In the genomic region with DNA sequence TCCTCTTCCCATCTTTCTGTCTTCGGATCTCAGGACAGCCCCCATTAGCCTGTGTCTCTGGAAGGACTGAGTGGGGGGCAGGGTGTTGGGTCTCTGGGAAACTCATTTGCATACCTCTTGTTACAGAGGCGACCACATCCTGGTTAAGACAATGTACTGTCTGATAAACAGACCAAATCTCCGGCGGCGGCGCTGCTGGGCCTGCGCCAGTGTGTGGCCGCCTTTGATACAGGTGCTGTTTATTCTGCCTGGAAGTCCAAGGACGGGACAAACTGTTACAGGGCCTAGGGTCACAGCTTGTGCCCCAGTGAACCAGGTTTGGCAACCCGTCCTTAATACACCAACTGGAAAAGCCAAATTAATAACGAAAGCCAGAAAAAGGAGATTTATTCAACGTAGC, we compare ENCODE assay signal across 8 mouse cellular contexts. TPM values are rescaled to one million over a fixed set of nuclear protein-coding genes. Genes with fewer than 3 reads are reported as not detected.
DNase-seq lines count a peak whose midpoint lies in the region; ATAC-seq and TF ChIP-seq lines count a peak whose summit lies in the region.

No protein-coding gene starts in this region.

- H3K27me3 ChIP-seq in heart, embryonic 10.5 days (ENCODE audit: insufficient read depth, poor library complexity, severe bottlenecking) = no peaks in the 10 kb centered on the region
- no peaks in the 10 kb centered on the region for H3K27me3 ChIP-seq in kidney, adult 2 months (replicated peaks; ENCODE audit: control insufficient read depth, insufficient read depth, low read length)
- H3K27me3 ChIP-seq in lung, embryonic 15.5 days = no peaks in the 10 kb centered on the region

- no peak for TF ChIP-seq POLR2A in cortical plate, adult 2 months (IDR thresholded peaks at IDR 0.05; ENCODE audit: extremely low read depth, insufficient read depth, low read length)
- no peak for TF ChIP-seq POLR2A in kidney, adult 2 months (IDR thresholded peaks at IDR 0.05; ENCODE audit: low read depth, low read length)

- H3K27ac ChIP-seq in cortical plate, adult 2 months (ENCODE audit: insufficient read depth, low read length) = peak overlapping the region; percentile 58; the same call in 1 of the 2 replicates
- peak overlapping the region; percentile 73; the same call in 1 of the 2 replicates for H3K27ac ChIP-seq in heart, embryonic 10.5 days
- peak overlapping the region; percentile 42; the same call in 1 of the 2 replicates for H3K27ac ChIP-seq in kidney, adult 2 months (ENCODE audit: insufficient read depth, low read depth, low read length)
- H3K27ac ChIP-seq in lung, embryonic 15.5 days = peak overlapping the region; percentile 61

- H3K4me2 ChIP-seq in lung, embryonic 15.5 days = peak overlapping the region; percentile 44

- TF ChIP-seq CTCF in cortical plate, adult 2 months (IDR thresholded peaks at IDR 0.05; ENCODE audit: extremely low read depth, insufficient read depth, low read length) = no peak
- 0 out of 2 replicates have a peak, but pooled peaks have one; percentile 11 for TF ChIP-seq CTCF in kidney, adult 2 months (conservative IDR thresholded peaks at IDR 0.05; ENCODE audit: insufficient read depth, insufficient read length, low read depth, low read length)

- ATAC-seq in frontal cortex, adult (ENCODE audit: low TSS enrichment) = peak; percentile 38; the same call in 1 of the 2 replicates
- peak; percentile 37; the same call in 1 of the 2 replicates for ATAC-seq in lung, embryonic 15.5 days (ENCODE audit: borderline replicate concordance, extremely low read depth, low FRiP score, low TSS enrichment)

- WGBS in heart, embryonic 10.5 days = 5% methylated on average over 12 of the region's 12 CpGs
- 13% methylated on average over 12 of the region's 12 CpGs for WGBS in kidney, adult 2 months
- WGBS in lung, embryonic 15.5 days = 6% methylated on average over 12 of the region's 12 CpGs

- DNase-seq in frontal cortex, postnatal 36 days (ENCODE audit: low spot score in 2 of 2) = no peak
- DNase-seq in heart, embryonic 10.5 days (ENCODE audit: low spot score) = peak; percentile 82
- DNase-seq in kidney, adult 2 months = peak; percentile 82
- peak; percentile 48 for DNase-seq in retina, embryonic 14.5 days (ENCODE audit: low spot score)
- DNase-seq in right cerebral cortex, adult 18-20 months = no peak

- H3K4me1 ChIP-seq in cortical plate, adult 2 months (ENCODE audit: control insufficient read depth, insufficient read depth, low read length) = no peaks in the 10 kb centered on the region
- peaks cover 15% of the 10 kb centered on the region for H3K4me1 ChIP-seq in heart, embryonic 10.5 days
- peaks cover 8% of the 10 kb centered on the region; the same call in 1 of the 2 replicates for H3K4me1 ChIP-seq in kidney, adult 2 months (ENCODE audit: control insufficient read depth, insufficient read depth, low read length)
- peaks cover 19% of the 10 kb centered on the region for H3K4me1 ChIP-seq in lung, embryonic 15.5 days

- H3K4me3 ChIP-seq in cortical plate, adult 2 months (ENCODE audit: insufficient read depth, low read length) = no peak overlapping the region
- H3K4me3 ChIP-seq in heart, embryonic 10.5 days = peak overlapping the region; percentile 48
- no peak overlapping the region for H3K4me3 ChIP-seq in kidney, adult 2 months (ENCODE audit: insufficient read depth, low read depth, low read length)
- no peak overlapping the region for H3K4me3 ChIP-seq in lung, embryonic 15.5 days

- no peaks in the 10 kb centered on the region for H3K36me3 ChIP-seq in heart, embryonic 10.5 days
- no peaks in the 10 kb centered on the region for H3K36me3 ChIP-seq in kidney, adult 2 months (ENCODE audit: control insufficient read depth, insufficient read depth, low read length)
- no peaks in the 10 kb centered on the region for H3K36me3 ChIP-seq in lung, embryonic 15.5 days

- 0 out of 2 replicates have a peak, but pooled peaks cover 3% of the 10 kb centered on the region for H3K9me3 ChIP-seq in heart, embryonic 10.5 days
- no peaks in the 10 kb centered on the region for H3K9me3 ChIP-seq in lung, embryonic 15.5 days

- no peak overlapping the region for H3K9ac ChIP-seq in lung, embryonic 15.5 days

RNA-seq across cellular contexts. Expression of gene Gm5148, which starts 33.8 kb away (rescaled TPM):
- polyA plus RNA-seq in cortical plate, adult 2 months (2012; rRNA removed) = 13.9 and 14.3 TPM in 2 replicates
- 2.0 and 2.5 TPM in 2 replicates for polyA plus RNA-seq in heart, embryonic 10.5 days (2016; fragmentation: Nextera tagmentation; extraction: Ambion mirVana)
- 9.3 and 10.8 TPM in 2 replicates for polyA plus RNA-seq in kidney, adult 2 months (2012; rRNA removed)
- 4.7 and 5.8 TPM in 2 replicates for polyA plus RNA-seq in lung, embryonic 15.5 days (2015; fragmentation: Nextera tagmentation; extraction: Ambion mirVana)

Comparison
In these comparisons a context has a peak if more than half of its experiments do, and no peak if none do; other contexts are left out.
1. DNase-seq: peak in heart, embryonic 10.5 days (single experiment), kidney, adult 2 months (single experiment) and retina, embryonic 14.5 days (single experiment); none in frontal cortex, postnatal 36 days (0 of 2) and right cerebral cortex, adult 18-20 months (single experiment).
2. Peak in every context shown above with its lines, with median percentiles within 50 percentile points of each other: H3K27ac ChIP-seq.